In genomic region chr16:36896712-36897111, GRCm38 (mm10) we compare ENCODE assay signal across 30 mouse cellular contexts. TPM values are rescaled to one million over a fixed set of nuclear protein-coding genes. Genes with fewer than 3 reads are reported as not detected.
A peak's percentile ranks its signal among the peaks of the same experiment; 100 is the strongest.
DNase-seq lines count a peak whose midpoint lies in the region; ATAC-seq and TF ChIP-seq lines count a peak whose summit lies in the region.
"Had no signal": no experiment of that assay in that cellular context is flagged by ENCODE, and none has a peak within 500 bp of the region (broad histone marks: within the 10 kb centered on the region; RNA-seq: fewer than 3 reads in every experiment).

No protein-coding gene starts in this region.

- no peak for TF ChIP-seq EP300 in heart, adult 2 months (IDR thresholded peaks at IDR 0.05; ENCODE audit: insufficient read depth, low read depth, low read length)

- 71% methylated on average over 6 of the region's 6 CpGs for WGBS in liver, embryonic 12.5 days (ENCODE audit: insufficient replicate concordance)
- 69% methylated on average over 6 of the region's 6 CpGs for WGBS in liver, embryonic 13.5 days (ENCODE audit: insufficient replicate concordance)
- WGBS in liver, embryonic 15.5 days (ENCODE audit: insufficient replicate concordance): 55% methylated on average over 6 of the region's 6 CpGs
- 71% methylated on average over 6 of the region's 6 CpGs for WGBS in heart, adult 2 months

- TF ChIP-seq POLR2A in heart, adult 2 months (IDR thresholded peaks at IDR 0.05; ENCODE audit: insufficient read depth, low read depth, low read length): no peak

- ATAC-seq in liver, embryonic 12.5 days: peak; percentile 66
- peak; percentile 65 for ATAC-seq in liver, embryonic 13.5 days (ENCODE audit: low read depth)
- peak; percentile 56 for ATAC-seq in liver, embryonic 15.5 days (ENCODE audit: insufficient read depth)
- ATAC-seq: CD4-positive, CD25-positive, alpha-beta regulatory T cell, adult 4 months; forebrain, embryonic 13.5 days; forebrain, embryonic 16.5 days; hindbrain, postnatal 0 days had no signal

- peaks cover 76% of the 10 kb centered on the region for H3K36me3 ChIP-seq in liver, embryonic 12.5 days
- H3K36me3 ChIP-seq in liver, embryonic 13.5 days: peaks cover 72% of the 10 kb centered on the region
- peaks cover 74% of the 10 kb centered on the region for H3K36me3 ChIP-seq in liver, embryonic 15.5 days (replicated peaks)
- no peaks in the 10 kb centered on the region; the same call in 1 of the 2 replicates for H3K36me3 ChIP-seq in heart, adult 2 months (ENCODE audit: control insufficient read depth, insufficient read depth, low read length)

- no peaks in the 10 kb centered on the region for H3K9me3 ChIP-seq in liver, embryonic 12.5 days (replicated peaks)
- H3K9me3 ChIP-seq in liver, embryonic 13.5 days (replicated peaks): no peaks in the 10 kb centered on the region
- H3K9me3 ChIP-seq in liver, embryonic 15.5 days (replicated peaks): no peaks in the 10 kb centered on the region
- H3K9me3 ChIP-seq: embryonic facial prominence, embryonic 10.5 days; embryonic facial prominence, embryonic 13.5 days; forebrain, embryonic 10.5 days; forebrain, embryonic 13.5 days; heart, embryonic 10.5 days; heart, embryonic 13.5 days had no signal

- H3K9ac ChIP-seq in liver, embryonic 12.5 days: no peak overlapping the region
- H3K9ac ChIP-seq in liver, embryonic 13.5 days: peak overlapping the region; percentile 15; the same call in 1 of the 2 replicates
- H3K9ac ChIP-seq in liver, embryonic 15.5 days: no peak overlapping the region
- no peak overlapping the region for H3K9ac ChIP-seq in heart, adult 2 months (ENCODE audit: low read depth, low read length)
- H3K9ac ChIP-seq: embryonic facial prominence, embryonic 13.5 days; forebrain, embryonic 13.5 days; heart, embryonic 13.5 days; hindbrain, embryonic 14.5 days had no signal

- DNase-seq in liver (no peak), adipocyte (ENCODE audit: low spot score) (no peak)
- DNase-seq in liver, embryonic 13.5 days: no peak
- DNase-seq in heart, adult 2 months: no peak
- DNase-seq: adrenal gland, adult 8-10 months; adrenal gland, postnatal 25 days; cerebellum, adult 11-12 months; cerebellum, adult 8-10 months; cerebellum, postnatal 10 days; cerebellum, postnatal 36 days; embryo, embryonic 11 days; gastrocnemius, postnatal 10 days; gastrocnemius, postnatal 36 days; heart, postnatal 14 days; heart, postnatal 4 days had no signal

- no peaks in the 10 kb centered on the region for H3K27me3 ChIP-seq in liver, embryonic 12.5 days (replicated peaks)
- no peaks in the 10 kb centered on the region for H3K27me3 ChIP-seq in liver, embryonic 13.5 days
- H3K27me3 ChIP-seq in liver, embryonic 15.5 days: no peaks in the 10 kb centered on the region
- no peaks in the 10 kb centered on the region for H3K27me3 ChIP-seq in heart, adult 2 months (ENCODE audit: control insufficient read depth, insufficient read depth, low read length)
- H3K27me3 ChIP-seq: embryonic facial prominence, embryonic 13.5 days; forebrain, embryonic 13.5 days; heart, embryonic 13.5 days had no signal

- H3K27ac ChIP-seq in liver, embryonic 12.5 days: 0 out of 2 replicates have a peak overlapping the region, but pooled peaks have one; percentile 32
- H3K27ac ChIP-seq in liver, embryonic 13.5 days: peak overlapping the region; percentile 35
- H3K27ac ChIP-seq in liver, embryonic 15.5 days (replicated peaks): peak overlapping the region; percentile 49
- H3K27ac ChIP-seq in heart, adult 2 months: no peak overlapping the region
- H3K27ac ChIP-seq: embryonic facial prominence, embryonic 10.5 days; embryonic facial prominence, embryonic 13.5 days; forebrain, embryonic 10.5 days; forebrain, embryonic 13.5 days; heart, embryonic 10.5 days; heart, embryonic 13.5 days; hindbrain, embryonic 14.5 days; hindbrain, postnatal 0 days had no signal

- no peak overlapping the region for H3K4me3 ChIP-seq in liver, embryonic 12.5 days
- no peak overlapping the region for H3K4me3 ChIP-seq in liver, embryonic 13.5 days (replicated peaks)
- no peak overlapping the region for H3K4me3 ChIP-seq in liver, embryonic 15.5 days (replicated peaks)
- H3K4me3 ChIP-seq in heart, adult 2 months: no peak overlapping the region
- H3K4me3 ChIP-seq: embryonic facial prominence, embryonic 10.5 days; embryonic facial prominence, embryonic 13.5 days; erythroblast, embryonic 14.5 days; forebrain, embryonic 10.5 days; forebrain, embryonic 13.5 days; heart, embryonic 10.5 days; heart, embryonic 13.5 days had no signal

- H3K79me2 ChIP-seq in heart, adult 2 months (replicated peaks; ENCODE audit: control insufficient read depth, insufficient read depth, low read length): no peaks in the 10 kb centered on the region

- TF ChIP-seq CTCF in heart, adult 2 months (IDR thresholded peaks at IDR 0.05): no peak

- intact Hi-C loops in heart, adult 2 months (cut with DNase I): no loop called here

- H3K4me2 ChIP-seq in liver, embryonic 12.5 days: no peak overlapping the region
- no peak overlapping the region for H3K4me2 ChIP-seq in liver, embryonic 13.5 days
- 0 out of 2 replicates have a peak overlapping the region, but pooled peaks have one; percentile 4 for H3K4me2 ChIP-seq in liver, embryonic 15.5 days
- H3K4me2 ChIP-seq: embryonic facial prominence, embryonic 13.5 days; forebrain, embryonic 13.5 days; heart, embryonic 13.5 days; hindbrain, embryonic 14.5 days had no signal

- H3K4me1 ChIP-seq in liver, embryonic 12.5 days: peaks cover 47% of the 10 kb centered on the region
- peaks cover 40% of the 10 kb centered on the region for H3K4me1 ChIP-seq in liver, embryonic 13.5 days (replicated peaks)
- H3K4me1 ChIP-seq in liver, embryonic 15.5 days (replicated peaks): peaks cover 32% of the 10 kb centered on the region
- no peaks in the 10 kb centered on the region for H3K4me1 ChIP-seq in heart, adult 2 months (ENCODE audit: control insufficient read depth, insufficient read depth, low read length)
- H3K4me1 ChIP-seq: embryonic facial prominence, embryonic 10.5 days; embryonic facial prominence, embryonic 13.5 days; forebrain, embryonic 10.5 days; forebrain, embryonic 13.5 days; heart, embryonic 10.5 days; heart, embryonic 13.5 days had no signal

RNA-seq across cellular contexts. Expression of gene Golgb1, which starts 21.8 kb away (rescaled TPM):
- 31.4 and 36.3 TPM in 2 replicates for polyA plus RNA-seq in liver, embryonic 12.5 days (2016; fragmentation: Nextera tagmentation; extraction: Ambion mirVana)
- polyA plus RNA-seq in liver, embryonic 13.5 days (2015; fragmentation: Nextera tagmentation; extraction: Ambion mirVana): 30.7 and 31.0 TPM in 2 replicates
- polyA plus RNA-seq in liver, embryonic 15.5 days (2015; fragmentation: Nextera tagmentation; extraction: Ambion mirVana): 22.7 and 24.7 TPM in 2 replicates
- total RNA-seq in heart, adult 2 months (2021): 10 to 100 TPM; 41.6 to 52.1 TPM
- 27.7 and 39.9 TPM in 2 replicates for polyA plus RNA-seq in heart, adult 2 months (2012; rRNA removed)

RNA-seq across cellular contexts. Expression of gene Eaf2, which starts 21.9 kb away (rescaled TPM):
- 0.35 and 0.39 TPM in 2 replicates for polyA plus RNA-seq in liver, embryonic 12.5 days (2016; fragmentation: Nextera tagmentation; extraction: Ambion mirVana)
- 0.41 and 0.59 TPM in 2 replicates for polyA plus RNA-seq in liver, embryonic 13.5 days (2015; fragmentation: Nextera tagmentation; extraction: Ambion mirVana)
- 0.21 and 0.39 TPM in 2 replicates for polyA plus RNA-seq in liver, embryonic 15.5 days (2015; fragmentation: Nextera tagmentation; extraction: Ambion mirVana)
- 1 to 10 TPM; 1.1 TPM for total RNA-seq in heart, adult 2 months (2021)
- 0.23 and 0.85 TPM in 2 replicates for polyA plus RNA-seq in heart, adult 2 months (2012; rRNA removed)
- total RNA-seq: gastrocnemius, postnatal 36 days; granulocyte monocyte progenitor cell, adult 5-6 weeks had no signal

RNA-seq across cellular contexts. Expression of gene Hcls1, which starts 38.1 kb away (rescaled TPM):
- 12.5 and 13.1 TPM in 2 replicates for polyA plus RNA-seq in liver, embryonic 12.5 days (2016; fragmentation: Nextera tagmentation; extraction: Ambion mirVana)
- polyA plus RNA-seq in liver, embryonic 13.5 days (2015; fragmentation: Nextera tagmentation; extraction: Ambion mirVana): 12.3 and 12.6 TPM in 2 replicates
- 14.4 and 15.9 TPM in 2 replicates for polyA plus RNA-seq in liver, embryonic 15.5 days (2015; fragmentation: Nextera tagmentation; extraction: Ambion mirVana)
- 1 to 10 TPM; 7.3 to 9.1 TPM for total RNA-seq in heart, adult 2 months (2021)
- polyA plus RNA-seq in heart, adult 2 months (2012; rRNA removed): 7.2 and 9.3 TPM in 2 replicates
- polyA plus RNA-seq: C2C12 had no signal
